Mouse (Mus musculus) stomach, postnatal 0 days (tissue): Measurements from ENCODE around the gene Nploc4.
"Not testable (repeated sequence)": the region's sequence is repeated elsewhere in the genome, so short reads cannot be mapped to it uniquely, and the experiment has no call there.

Experiments used
- CTCF ChIP-seq: IDR thresholded peaks from 2 replicates; pipeline ENCODE4 v1.5.1; 2016; ENCODE audit warnings: antibody characterized with exemption, low read depth, mild to moderate bottlenecking, moderate library complexity
- EP300 ChIP-seq: optimal IDR thresholded peaks from 2 replicates; pipeline ENCODE3; 2016; ENCODE audit warnings: antibody characterized with exemption

- peak; percentile 11; the same call in 1 of the 2 replicates for TF ChIP-seq CTCF
- not testable (repeated sequence) for TF ChIP-seq EP300
Observed at GRCm38 (mm10) chr11:120413621-120414020, 23.9 kb downstream of the Nploc4 start.
